Mouse (Mus musculus): ENCODE measurements around the gene Tjp3.
A peak's percentile ranks its signal among the peaks of the same experiment; 100 is the strongest.

The Tjp3 gene

GRCm38 (mm10) chr10:81319330-81319699, 27.9 kb upstream of the Tjp3 start:
- DNase-seq (ENCODE audit: low spot score): peak; percentile 32

- peak; percentile 93 for DNase-seq (ENCODE audit: low spot score)
Observed at GRCm38 (mm10) chr10:81318589-81319329, 27.4 kb upstream of the Tjp3 start.

GRCm38 (mm10) chr10:81317273-81317672, 25.9 kb upstream of the Tjp3 start:
- no peak for DNase-seq (ENCODE audit: low spot score)

GRCm38 (mm10) chr10:81316338-81317060, 25.1 kb upstream of the Tjp3 start:
- no peak for DNase-seq (ENCODE audit: low spot score)

GRCm38 (mm10) chr10:81315587-81315986, 24.2 kb upstream of the Tjp3 start:
- no peak for DNase-seq (ENCODE audit: low spot score)

GRCm38 (mm10) chr10:81314201-81314600, 22.8 kb upstream of the Tjp3 start:
- DNase-seq (ENCODE audit: low spot score): no peak

GRCm38 (mm10) chr10:81313581-81313980, 22.2 kb upstream of the Tjp3 start:
- no peak for DNase-seq (ENCODE audit: low spot score)

- DNase-seq (ENCODE audit: low spot score): no peak
Observed at GRCm38 (mm10) chr10:81309571-81309970, 18.2 kb upstream of the Tjp3 start.

GRCm38 (mm10) chr10:81306837-81307682, 15.7 kb upstream of the Tjp3 start:
- no peak for DNase-seq (ENCODE audit: low spot score)

GRCm38 (mm10) chr10:81306173-81306668, 14.8 kb upstream of the Tjp3 start:
- no peak for DNase-seq (ENCODE audit: low spot score)

- DNase-seq (ENCODE audit: low spot score): no peak
Observed at GRCm38 (mm10) chr10:81305663-81306062, 14.3 kb upstream of the Tjp3 start.

GRCm38 (mm10) chr10:81304597-81305238, 13.3 kb upstream of the Tjp3 start:
- peak; percentile 41 for DNase-seq (ENCODE audit: low spot score)

GRCm38 (mm10) chr10:81303761-81304160, 12.4 kb upstream of the Tjp3 start:
- no peak for DNase-seq (ENCODE audit: low spot score)

GRCm38 (mm10) chr10:81303258-81303657, 11.9 kb upstream of the Tjp3 start:
- no peak for DNase-seq (ENCODE audit: low spot score)

GRCm38 (mm10) chr10:81302781-81303218, 11.4 kb upstream of the Tjp3 start:
- no peak for DNase-seq (ENCODE audit: low spot score)

- DNase-seq (ENCODE audit: low spot score): no peak
Observed at GRCm38 (mm10) chr10:81302288-81302687, 10.9 kb upstream of the Tjp3 start.

- no peak for DNase-seq (ENCODE audit: low spot score)
Observed at GRCm38 (mm10) chr10:81301321-81301720, 9.9 kb upstream of the Tjp3 start.

GRCm38 (mm10) chr10:81300352-81300907, 9.0 kb upstream of the Tjp3 start:
- DNase-seq (ENCODE audit: low spot score): no peak

- DNase-seq (ENCODE audit: low spot score): no peak
Observed at GRCm38 (mm10) chr10:81299585-81300351, 8.4 kb upstream of the Tjp3 start.

GRCm38 (mm10) chr10:81298369-81299100, 7.2 kb upstream of the Tjp3 start:
- DNase-seq (ENCODE audit: low spot score): no peak

Measured in adipocyte (in vitro differentiated cells).